Mouse (Mus musculus): ENCODE data around the gene Prpf4b.

GRCm38 (mm10) chr13:34876481-34876880, 1.4 kb downstream of the Prpf4b start:
- TF ChIP-seq CTCF (IDR thresholded peaks at IDR 0.05; ENCODE audit: control insufficient read depth, insufficient read depth, low read length) = no peak
- TF ChIP-seq POLR2A (IDR thresholded peaks at IDR 0.05; ENCODE audit: borderline replicate concordance, control insufficient read depth, low read depth, low read length) = no peak

All from bone marrow, adult 2 months (tissue).